ENCODE assay signal across 9 mouse cellular contexts in the genomic region with DNA sequence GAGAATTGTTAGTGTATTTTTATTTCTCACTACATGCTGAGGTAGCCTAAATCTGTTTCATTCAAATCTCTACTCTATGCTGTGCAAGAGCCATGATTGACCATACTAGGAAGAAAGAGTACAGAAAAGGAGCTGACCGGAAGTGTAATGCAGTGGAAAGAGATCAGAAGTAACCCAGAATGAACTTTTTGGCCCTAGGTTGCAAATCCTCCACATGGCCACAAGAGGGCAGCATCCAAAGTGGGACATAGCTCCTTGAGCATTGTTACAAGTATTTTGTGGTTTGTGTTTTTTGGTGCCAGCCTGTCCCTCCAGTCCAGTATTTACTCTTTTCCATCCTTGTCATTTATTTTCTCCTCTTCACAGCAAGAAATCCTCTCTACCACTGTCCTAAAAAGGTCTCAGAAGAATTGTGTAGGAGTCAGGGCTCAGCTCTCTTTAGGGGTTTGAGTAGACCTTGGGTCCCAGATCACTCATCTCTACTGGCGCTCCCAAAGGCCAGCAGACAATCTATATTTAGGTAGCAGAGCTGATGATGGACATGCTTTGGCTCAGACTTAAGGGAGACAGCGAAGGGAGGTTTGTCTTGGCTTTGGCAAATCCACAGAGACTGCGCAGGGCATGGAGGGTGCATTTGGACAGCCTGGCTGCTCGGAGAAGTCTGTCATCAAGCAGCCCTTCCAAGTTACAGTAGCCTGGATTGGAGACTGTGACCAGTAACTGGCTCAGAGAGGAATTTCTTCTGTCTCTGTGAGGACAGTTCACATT. TPM values are rescaled to one million over a fixed set of nuclear protein-coding genes. Genes with fewer than 3 reads are reported as not detected.
DNase-seq lines count a peak whose midpoint lies in the region; ATAC-seq lines count a peak whose summit lies in the region.
"Had no signal": no experiment of that assay in that cellular context is flagged by ENCODE, and none has a peak within 500 bp of the region (broad histone marks: within the 10 kb centered on the region; RNA-seq: fewer than 3 reads in every experiment).

Olfr557 (plus strand) TSS at position 553 of the 768 bp plus-strand sequence.

- H3K4me3 ChIP-seq in midbrain, embryonic 14.5 days (replicated peaks; ENCODE audit: low read depth, low read length) = no peak within 1 kb of the TSS
- H3K4me3 ChIP-seq in midbrain, embryonic 16.5 days (ENCODE audit: low read depth, low read length) = no peak within 1 kb of the TSS
- H3K4me3 ChIP-seq: limb, embryonic 12.5 days had no signal

- DNase-seq in frontal cortex, postnatal 25 days (ENCODE audit: low spot score in 2 of 2) = no peak
- peak; percentile 72 for DNase-seq in midbrain, embryonic 14.5 days
- peak; percentile 40 for DNase-seq in forelimb bud, embryonic 11.5 days (ENCODE audit: low read depth, low spot score)
- peak; percentile 50 for DNase-seq in lung, postnatal 10 days
- DNase-seq in thymus, postnatal 4 days = peak; percentile 62

- peak; percentile 55; the same call in 1 of the 2 replicates for ATAC-seq in frontal cortex, adult (ENCODE audit: low TSS enrichment)
- no peak for ATAC-seq in midbrain, embryonic 14.5 days (ENCODE audit: low FRiP score, low TSS enrichment)
- no peak for ATAC-seq in midbrain, embryonic 16.5 days
- ATAC-seq in activated CD4-positive, CD25-positive, alpha-beta regulatory T cell, adult 4 months = peak; percentile 76

- H3K27ac ChIP-seq in midbrain, embryonic 14.5 days (replicated peaks; ENCODE audit: low read depth, low read length) = no peak within 1 kb of the TSS
- H3K27ac ChIP-seq in midbrain, embryonic 16.5 days (ENCODE audit: low read length) = no peak within 1 kb of the TSS
- H3K27ac ChIP-seq: limb, embryonic 12.5 days had no signal

- WGBS in midbrain, embryonic 14.5 days = 80% methylated on average over 5 of the region's 5 CpGs
- WGBS in midbrain, embryonic 16.5 days = 79% methylated on average over 5 of the region's 5 CpGs

- no peaks in the 10 kb centered on the region for H3K9me3 ChIP-seq in midbrain, embryonic 14.5 days (ENCODE audit: control insufficient read depth, low read length)
- no peaks in the 10 kb centered on the region for H3K9me3 ChIP-seq in midbrain, embryonic 16.5 days (replicated peaks; ENCODE audit: control insufficient read depth, low read length, poor library complexity, severe bottlenecking)
- H3K9me3 ChIP-seq: limb, embryonic 12.5 days had no signal

- no peak within 1 kb of the TSS for H3K4me2 ChIP-seq in midbrain, embryonic 14.5 days (ENCODE audit: low read length)
- no peak within 1 kb of the TSS for H3K4me2 ChIP-seq in midbrain, embryonic 16.5 days (ENCODE audit: low read length)
- H3K4me2 ChIP-seq: limb, embryonic 12.5 days had no signal

- no peaks in the 10 kb centered on the region for H3K4me1 ChIP-seq in midbrain, embryonic 14.5 days (ENCODE audit: control insufficient read depth, insufficient read depth, low read length)
- no peaks in the 10 kb centered on the region for H3K4me1 ChIP-seq in midbrain, embryonic 16.5 days (ENCODE audit: control insufficient read depth, insufficient read depth, low read length)
- H3K4me1 ChIP-seq: limb, embryonic 12.5 days had no signal

- H3K9ac ChIP-seq in midbrain, embryonic 14.5 days (replicated peaks; ENCODE audit: low read length) = no peak within 1 kb of the TSS
- H3K9ac ChIP-seq in midbrain, embryonic 16.5 days (ENCODE audit: low read depth, low read length) = no peak within 1 kb of the TSS
- H3K9ac ChIP-seq: limb, embryonic 12.5 days had no signal

- no peaks in the 10 kb centered on the region for H3K27me3 ChIP-seq in midbrain, embryonic 14.5 days (ENCODE audit: control insufficient read depth, insufficient read depth, low read length)
- no peaks in the 10 kb centered on the region for H3K27me3 ChIP-seq in midbrain, embryonic 16.5 days (ENCODE audit: control insufficient read depth, insufficient read depth, low read depth, low read length)
- H3K27me3 ChIP-seq: limb, embryonic 12.5 days had no signal

- H3K36me3 ChIP-seq in midbrain, embryonic 14.5 days (ENCODE audit: control insufficient read depth, insufficient read depth, low read length) = no peaks in the 10 kb centered on the region
- H3K36me3 ChIP-seq in midbrain, embryonic 16.5 days (ENCODE audit: control insufficient read depth, insufficient read depth, low read length) = no peaks in the 10 kb centered on the region
- H3K36me3 ChIP-seq: limb, embryonic 12.5 days had no signal

RNA-seq across cellular contexts. Expression of gene Olfr557, which starts in this region (rescaled TPM):
- polyA plus RNA-seq in midbrain, embryonic 14.5 days (2014; fragmentation: Nextera tagmentation; extraction: Ambion mirVana) = not detected in 2 replicates
- polyA plus RNA-seq in midbrain, embryonic 16.5 days (2015; fragmentation: Nextera tagmentation; extraction: Ambion mirVana) = not detected in 2 replicates
- not detected for polyA plus RNA-seq in activated CD4-positive, CD25-positive, alpha-beta regulatory T cell, adult 4 months (2017; shearing (Covaris generic))
- polyA plus RNA-seq: limb, embryonic 12.5 days had no signal

Comparison
In these comparisons a context has a peak if more than half of its experiments do, and no peak if none do; other contexts are left out.
1. Peak in DNase-seq in midbrain, embryonic 14.5 days; RNA of the gene not detected or under 1 TPM.
2. Peak in ATAC-seq in activated CD4-positive, CD25-positive, alpha-beta regulatory T cell, adult 4 months; RNA of the gene not detected or under 1 TPM.
3. DNase-seq: peak in forelimb bud, embryonic 11.5 days (single experiment), lung, postnatal 10 days (single experiment) and thymus, postnatal 4 days (single experiment); none in frontal cortex, postnatal 25 days (0 of 2).